Mouse (Mus musculus) effector memory CD4-positive, alpha-beta T cell, adult 5 months (primary cell): ENCODE data around the gene Mapk13. TPM values are rescaled to one million over a fixed set of nuclear protein-coding genes. Genes with fewer than 3 reads are reported as not detected.

Source experiments
- polyA plus RNA-seq: library from polyadenylated mRNA; unstranded; fragments of 100-300 nt; shearing (Covaris generic); gene quantifications from one replicate; pipeline ENCODE4 v1.2.1, GENCODE M21; 2017

Gene Mapk13
- not detected for polyA plus RNA-seq

DNA sequence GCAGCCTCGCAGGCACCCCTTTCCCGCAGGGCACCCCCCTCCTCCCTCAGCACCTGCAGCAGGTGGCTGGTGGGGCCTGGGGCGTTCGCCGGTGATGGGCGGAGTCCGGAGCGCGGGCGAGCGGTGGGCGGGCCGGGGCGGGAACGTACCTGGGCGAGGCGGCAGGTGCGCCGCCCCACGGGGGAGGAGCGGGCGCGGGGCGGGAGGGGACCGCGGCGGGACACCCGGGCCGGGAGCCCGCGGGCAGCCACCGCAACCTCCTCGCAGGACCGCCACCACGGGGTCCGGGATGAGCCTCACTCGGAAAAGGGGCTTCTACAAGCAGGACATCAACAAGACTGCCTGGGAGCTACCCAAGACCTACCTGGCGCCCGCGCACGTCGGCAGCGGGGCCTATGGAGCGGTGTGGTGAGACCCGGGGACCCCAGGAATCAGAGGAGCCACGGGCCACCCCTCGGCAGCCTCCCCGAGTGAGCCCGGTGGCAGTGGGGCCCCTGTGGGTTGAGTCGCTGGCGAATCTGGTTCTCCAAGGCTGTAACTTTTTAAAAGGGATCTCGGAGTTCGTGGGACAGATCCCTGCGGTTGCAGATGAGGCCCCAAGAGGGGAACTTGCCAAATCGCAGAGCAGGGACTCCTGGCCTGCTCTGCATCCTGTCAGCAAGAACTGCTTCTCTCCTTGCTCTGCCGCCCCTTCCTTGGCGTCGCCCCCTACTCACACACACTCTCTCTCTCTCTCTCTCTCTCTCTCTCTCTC is at the start of gene Mapk13:
Gene Mapk13 (plus strand): TSS at position 177 of the 754 bp plus-strand sequence.

GRCm38 (mm10) chr17:28725783-28726182 is 43.3 kb upstream of the Mapk13 start, which contains the start of gene AC170998.1:
Gene AC170998.1 (plus strand): TSS chr17:28726083.

DNA sequence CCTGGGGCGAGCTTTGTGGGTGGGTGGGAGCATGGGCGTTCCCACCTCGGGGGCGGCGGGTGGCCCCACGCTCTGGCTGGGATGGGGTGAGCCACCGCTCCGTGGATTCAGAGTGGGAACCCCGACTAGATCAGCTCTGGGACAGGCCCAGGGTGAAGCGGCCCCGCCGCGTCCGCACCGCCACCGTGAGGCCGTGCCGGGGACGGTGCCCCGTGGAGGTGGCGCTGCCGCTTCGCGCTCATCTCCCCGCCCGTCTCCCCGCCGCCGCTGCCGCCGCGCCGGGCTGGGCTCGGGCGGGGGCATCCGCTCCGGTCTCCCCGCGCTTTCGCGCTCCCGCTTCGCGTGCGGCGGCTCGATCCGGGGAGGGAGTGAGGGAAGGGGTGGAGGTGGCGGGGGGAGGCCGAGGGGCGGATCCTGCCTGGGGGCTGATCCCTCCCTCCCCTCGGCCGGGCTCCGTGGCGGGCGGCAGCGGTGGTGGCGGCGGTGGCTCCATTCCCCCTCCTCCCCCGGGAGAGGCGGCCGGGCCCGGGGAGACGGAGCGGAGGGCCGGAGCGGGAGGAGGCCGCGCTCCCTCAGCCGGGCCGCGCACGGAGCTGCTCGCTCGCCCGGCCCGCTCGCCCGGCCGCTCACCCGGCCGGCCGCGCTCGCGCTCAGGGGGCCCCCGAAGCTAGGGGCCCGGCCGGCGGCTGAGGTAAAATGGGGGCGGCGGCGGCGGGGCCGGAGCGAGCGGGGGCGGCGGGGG is 31.7 kb downstream of the Mapk13 start, which contains the start of gene Brpf3:
Gene Brpf3 (plus strand): TSS at position 420 of the 742 bp plus-strand sequence.

Other genes starting within 250 kb of the Mapk13 start
- not detected for gene Armc12, start 238.5 kb upstream of the Mapk13 start, polyA plus RNA-seq
- not detected for gene Clpsl2, start 219.9 kb upstream of the Mapk13 start, polyA plus RNA-seq
- not detected for gene Clps, start 208.5 kb upstream of the Mapk13 start, polyA plus RNA-seq
- 0.26 TPM for gene Lhfpl5, start 193.7 kb upstream of the Mapk13 start, polyA plus RNA-seq
- 255 TPM for gene Srpk1, start 146.6 kb upstream of the Mapk13 start, polyA plus RNA-seq
- not detected for gene Slc26a8, start 79.1 kb upstream of the Mapk13 start, polyA plus RNA-seq
- gene Mapk14, start 78.0 kb upstream of the Mapk13 start, polyA plus RNA-seq, result 123 TPM
- gene AC170998.1, start 43.2 kb upstream of the Mapk13 start, polyA plus RNA-seq, result 7.7 TPM
- gene Brpf3, start 31.8 kb downstream of the Mapk13 start, polyA plus RNA-seq, result 14.8 TPM
- not detected for gene Pnpla1, start 89.1 kb downstream of the Mapk13 start, polyA plus RNA-seq
- 0.19 TPM for gene 4930539E08Rik, start 146.0 kb downstream of the Mapk13 start, polyA plus RNA-seq
- gene Pxt1, start 174.5 kb downstream of the Mapk13 start, polyA plus RNA-seq, result not detected
- gene Kctd20, start 182.7 kb downstream of the Mapk13 start, polyA plus RNA-seq, result 63.8 TPM
- 291 TPM for gene Stk38, start 238.7 kb downstream of the Mapk13 start, polyA plus RNA-seq